Mouse (Mus musculus): ENCODE measurements around the gene Banf1.
A peak's percentile ranks its signal among the peaks of the same experiment; 100 is the strongest.
"Not testable (repeated sequence)": the region's sequence is repeated elsewhere in the genome, so short reads cannot be mapped to it uniquely, and the experiment has no call there.

Banf1 gene

DNA sequence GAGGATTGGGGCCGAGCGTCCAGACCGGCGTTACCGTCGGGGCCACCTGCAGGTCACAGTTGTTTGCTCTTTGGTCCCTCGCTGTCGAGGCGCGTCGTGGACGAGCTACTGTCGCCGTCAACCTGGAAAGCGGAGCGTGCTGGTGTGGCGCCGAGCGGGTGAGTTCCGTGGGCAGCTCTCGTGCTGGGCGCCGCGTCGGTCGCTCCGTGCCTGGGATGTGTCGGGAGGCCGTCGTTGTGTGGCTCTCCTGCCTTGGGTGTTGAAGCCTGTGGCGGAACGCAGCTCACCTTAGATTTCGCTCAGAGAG is at the start of gene Banf1:
TSS of gene Banf1 (minus strand) at position 116 of the 307 bp plus-strand sequence.
- DNase-seq (ENCODE audit: low spot score in 2 of 2), result no peak

DNA sequence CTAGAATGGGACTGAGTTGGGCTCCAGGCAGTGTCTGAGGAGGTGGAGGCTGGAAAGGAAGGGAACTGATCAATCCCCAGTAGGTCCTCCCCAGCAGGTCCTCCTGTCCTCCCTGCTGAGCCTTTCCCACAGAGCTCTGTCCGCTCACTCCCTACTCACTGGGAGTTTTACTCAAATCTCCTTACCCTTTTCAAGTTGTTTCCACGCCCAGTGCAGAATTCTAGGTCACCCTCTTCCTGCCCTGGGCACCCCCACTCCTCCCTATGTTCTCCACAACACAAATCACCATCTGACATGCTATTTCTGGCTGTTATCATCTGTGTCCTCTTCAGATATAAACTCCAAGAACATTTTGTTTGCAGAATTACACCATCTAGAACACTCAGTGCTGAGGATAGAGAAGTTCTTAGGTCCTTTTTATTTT is 47.6 kb upstream of the Banf1 start:
- DNase-seq (ENCODE audit: low spot score in 2 of 2), result no peak

DNA sequence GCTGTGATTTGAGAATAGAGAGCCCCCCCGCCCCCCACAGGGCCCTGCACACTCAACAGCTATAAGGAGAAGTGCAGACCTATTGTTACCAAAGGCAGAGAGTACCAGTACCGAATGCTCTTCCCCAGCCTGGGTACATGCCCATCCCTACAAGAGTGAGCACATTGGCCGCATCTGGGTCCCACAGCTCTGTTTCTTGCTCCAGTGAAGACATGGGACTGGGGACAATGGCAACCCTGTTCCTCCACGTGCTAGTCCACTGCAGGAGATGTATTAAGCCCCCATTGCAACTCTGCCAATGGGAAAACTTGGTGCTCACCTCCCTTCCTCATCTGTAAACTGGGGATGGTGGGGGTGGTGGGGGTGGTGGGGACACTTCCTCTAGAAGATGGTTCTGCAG is 46.9 kb upstream of the Banf1 start:
- no peak for DNase-seq (ENCODE audit: low spot score in 2 of 2)

DNA sequence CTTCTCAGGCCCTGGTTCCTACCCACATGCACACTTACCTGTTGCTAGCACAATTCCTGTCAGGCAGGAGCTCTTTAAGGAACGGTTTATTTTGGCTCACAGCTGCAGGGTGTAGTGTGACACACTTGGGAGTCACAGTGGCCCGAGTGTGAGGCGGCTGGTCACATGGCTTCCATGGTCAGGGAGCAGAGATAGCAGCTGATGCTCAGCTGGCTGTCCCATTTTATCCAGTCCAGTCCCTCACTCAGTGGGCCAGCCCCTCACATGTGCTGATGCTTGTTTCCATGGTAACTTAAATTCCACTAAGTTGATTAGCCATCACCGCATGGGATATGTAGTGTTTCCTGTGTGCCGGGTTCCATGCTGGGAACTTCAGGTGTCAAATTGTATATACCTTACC is 45.0 kb upstream of the Banf1 start:
- DNase-seq (ENCODE audit: low spot score in 2 of 2), result no peak

DNA sequence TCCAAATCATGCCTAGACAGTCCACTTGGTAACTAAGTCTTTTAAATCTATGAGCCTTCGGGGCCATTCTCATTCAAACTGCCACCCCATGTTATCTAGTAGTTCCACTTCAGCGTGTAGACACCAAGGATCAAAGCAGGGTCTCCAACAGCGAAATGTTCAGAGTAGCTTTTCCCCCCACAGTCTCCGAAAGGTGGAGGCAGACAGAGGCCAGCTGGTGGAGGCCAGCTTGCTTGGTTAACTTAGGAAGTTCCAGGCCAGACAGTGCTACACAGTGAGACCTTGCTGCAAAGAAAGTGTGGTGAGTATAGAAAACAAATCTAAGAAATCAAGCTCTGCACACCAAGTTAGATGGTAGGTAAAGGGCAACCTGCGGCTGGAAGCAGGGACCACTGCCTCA is 43.7 kb upstream of the Banf1 start:
- no peak for DNase-seq (ENCODE audit: low spot score in 2 of 2)

DNA sequence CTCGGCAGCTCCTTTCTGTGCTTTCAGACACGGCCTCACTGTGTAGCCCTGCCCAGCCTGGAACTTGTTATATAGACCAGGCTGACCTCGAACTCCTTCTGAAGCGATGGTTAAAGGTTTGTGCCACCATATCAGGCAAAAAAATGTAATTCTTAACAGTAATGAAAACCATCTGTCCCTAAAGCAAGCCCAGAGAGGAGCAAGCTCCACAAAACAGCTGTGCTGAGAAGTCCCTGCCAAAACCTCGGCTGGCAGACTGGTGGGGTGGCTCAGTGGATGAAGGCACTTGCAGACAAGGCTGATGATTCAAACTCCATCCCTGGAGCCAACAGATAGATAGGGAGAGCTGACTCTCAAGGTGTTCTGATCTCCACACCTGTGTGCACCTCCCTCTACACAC is 42.1 kb upstream of the Banf1 start:
- DNase-seq (ENCODE audit: low spot score in 2 of 2), result no peak

- DNase-seq (ENCODE audit: low spot score in 2 of 2), result no peak
These were observed 41.4 kb upstream of the Banf1 start for GRCm38 (mm10) chr19:5408057-5409001.

- DNase-seq (ENCODE audit: low spot score in 2 of 2), result peak in 1 of 2 experiments; percentile 29
These were observed 40.2 kb upstream of the Banf1 start for GRCm38 (mm10) chr19:5407133-5407532.

DNA sequence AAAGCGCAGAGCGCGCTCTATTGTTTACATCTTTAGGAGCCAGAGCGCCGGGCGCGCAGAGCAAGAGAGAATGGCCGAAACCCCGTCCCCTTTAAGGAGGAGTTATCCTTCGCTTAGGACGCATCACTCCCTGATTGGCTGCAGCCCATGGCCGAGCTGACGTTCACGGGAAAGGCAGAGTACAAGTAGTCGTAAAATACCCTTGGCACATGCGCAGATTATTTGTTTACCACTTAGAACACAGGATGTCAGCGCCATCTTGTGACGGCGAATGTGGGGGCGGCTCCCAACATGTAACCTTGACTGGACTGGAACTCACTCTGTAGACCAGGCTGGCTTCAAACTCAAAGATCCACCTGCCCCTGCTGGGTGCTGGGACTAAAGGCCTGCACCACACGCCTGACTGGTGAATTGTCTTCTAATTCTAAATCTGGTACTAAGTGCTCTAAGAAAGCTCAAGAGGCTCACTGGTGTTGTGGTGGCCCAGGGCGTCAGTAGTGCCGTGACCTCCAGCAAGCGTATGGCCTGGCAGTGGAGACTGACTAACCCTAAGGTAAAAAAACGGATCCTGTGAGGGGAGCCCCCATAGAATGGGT is 39.7 kb upstream of the Banf1 start:
- not testable (repeated sequence) for DNase-seq (ENCODE audit: low spot score in 2 of 2)

GRCm38 (mm10) chr19:5405924-5406323 is 39.0 kb upstream of the Banf1 start:
- DNase-seq (ENCODE audit: low spot score in 2 of 2), result no peak

- no peak for DNase-seq (ENCODE audit: low spot score in 2 of 2)
These were observed 35.3 kb upstream of the Banf1 start, which contains the start of gene Tsga10ip for GRCm38 (mm10) chr19:5402293-5402692. TSS of gene Tsga10ip (minus strand) at chr19:5402526.

DNA sequence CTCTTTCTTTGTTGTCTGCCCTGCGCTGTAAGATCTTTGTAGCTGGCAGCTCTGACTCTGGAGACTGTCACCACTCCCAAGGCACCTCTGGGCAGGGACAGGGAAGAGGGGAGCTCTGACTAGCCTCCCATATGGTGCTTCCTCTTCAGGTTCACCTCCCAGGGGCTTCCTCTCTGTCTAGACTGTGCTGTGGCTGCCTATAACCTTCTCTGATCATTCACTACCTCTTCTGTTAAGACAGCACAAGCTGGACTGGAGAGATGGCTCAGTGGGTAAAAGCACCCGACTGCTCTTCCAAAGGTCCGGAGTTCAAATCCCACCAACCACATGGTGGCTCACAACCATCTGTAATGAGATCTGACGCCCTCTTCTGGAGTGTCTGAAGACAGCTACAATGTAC is 34.1 kb upstream of the Banf1 start:
- DNase-seq (ENCODE audit: low spot score in 2 of 2), result not testable (repeated sequence)

DNA sequence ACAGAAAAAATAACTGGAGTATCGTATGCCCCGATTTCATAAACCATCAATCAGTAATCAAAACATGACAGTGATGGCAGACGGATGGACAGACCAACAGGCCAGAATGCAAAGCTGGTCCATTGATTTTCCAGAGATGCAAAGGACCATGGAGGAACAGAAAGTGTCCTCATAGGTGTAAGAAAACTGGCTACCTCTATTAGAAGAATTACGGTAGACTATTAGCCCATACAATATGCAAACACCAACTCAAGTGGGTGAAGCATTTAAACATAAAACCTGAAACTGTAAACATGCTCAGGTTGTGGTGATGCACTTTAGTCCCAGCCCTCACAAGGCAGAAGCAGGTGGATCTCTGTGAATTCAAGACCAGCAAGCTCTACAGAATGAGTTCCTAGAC is 28.4 kb upstream of the Banf1 start:
- no peak for DNase-seq (ENCODE audit: low spot score in 2 of 2)

- no peak for DNase-seq (ENCODE audit: low spot score in 2 of 2)
These were observed 27.2 kb upstream of the Banf1 start for GRCm38 (mm10) chr19:5394168-5394567.

DNA sequence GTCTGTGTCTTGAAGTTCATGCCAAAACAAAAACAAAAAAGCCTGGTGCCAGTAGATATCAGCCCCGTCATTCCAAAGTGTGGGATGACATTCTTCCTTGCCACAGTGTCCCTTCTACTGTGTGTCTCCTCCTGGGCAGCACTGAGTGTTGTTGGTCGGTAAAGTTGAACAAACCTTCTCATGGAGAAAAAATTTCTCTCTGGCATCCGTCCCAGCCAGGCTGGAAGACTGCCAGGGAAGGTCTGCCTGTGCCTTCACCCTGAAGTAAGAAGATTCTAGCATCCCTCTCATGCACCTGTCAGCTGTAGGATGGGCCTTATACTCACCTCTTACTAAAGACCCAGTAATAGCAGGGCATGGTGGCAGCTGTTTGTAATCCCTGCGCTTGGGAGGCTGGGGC is 25.9 kb upstream of the Banf1 start:
- DNase-seq (ENCODE audit: low spot score in 2 of 2), result no peak

DNA sequence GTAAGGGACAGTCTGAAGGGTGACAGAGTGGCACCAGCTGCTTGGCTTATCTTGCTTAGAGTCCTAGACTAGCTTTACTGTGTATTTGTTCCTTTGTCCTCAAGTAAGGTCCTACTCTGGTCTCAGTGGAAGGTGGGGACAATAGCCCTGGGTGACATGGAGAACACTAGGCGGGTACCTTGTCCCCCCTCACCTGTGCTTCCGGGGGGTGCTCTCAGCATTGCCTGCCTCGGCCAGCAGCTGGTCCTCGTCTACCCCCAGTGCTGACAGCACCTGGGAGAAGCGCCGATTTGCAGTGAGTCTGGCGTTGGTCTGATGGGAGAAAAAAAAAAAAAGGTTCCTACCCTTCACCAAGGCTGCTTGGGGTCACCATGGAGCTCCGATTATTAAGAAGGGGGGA is 23.4 kb upstream of the Banf1 start:
- DNase-seq (ENCODE audit: low spot score in 2 of 2), result no peak

- no peak for DNase-seq (ENCODE audit: low spot score in 2 of 2)
These were observed 22.7 kb upstream of the Banf1 start for GRCm38 (mm10) chr19:5389647-5390046.

DNA sequence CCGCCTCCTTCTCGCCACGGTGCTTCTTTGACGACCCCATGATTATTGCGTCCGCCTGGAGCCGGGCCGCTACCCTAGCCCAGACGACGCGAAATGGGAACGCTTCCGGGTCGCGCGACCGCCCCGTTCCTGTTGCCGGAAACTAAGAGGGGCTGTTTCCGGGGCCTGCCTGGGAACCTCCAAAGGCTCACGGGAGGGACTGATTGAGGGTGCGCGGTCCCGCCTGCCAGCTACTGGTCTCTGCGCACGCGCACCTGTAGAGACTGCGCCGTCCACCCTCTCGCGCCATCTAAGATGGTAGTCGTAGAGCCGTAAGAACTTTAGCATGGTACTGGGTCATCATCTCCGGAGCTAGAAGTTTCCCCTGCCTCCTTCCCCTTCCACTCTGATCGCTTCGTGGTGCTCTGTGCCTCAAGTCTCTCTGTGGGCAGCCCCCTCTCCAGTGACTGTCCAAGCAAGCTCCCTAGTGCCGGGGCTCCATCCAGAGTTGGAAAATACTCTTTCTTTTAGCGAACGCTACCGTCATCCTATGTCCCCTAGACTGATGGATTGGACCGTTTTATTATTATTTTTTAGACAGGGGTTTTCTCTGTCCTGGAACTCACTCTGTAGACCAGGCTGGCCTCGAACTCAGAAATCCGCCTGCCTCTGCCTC is 21.7 kb upstream of the Banf1 start, which contains the start of gene Sart1:
TSS of gene Sart1 (minus strand) at position 116 of the 655 bp plus-strand sequence.
- peak; percentile 92 for DNase-seq (ENCODE audit: low spot score in 2 of 2)

DNA sequence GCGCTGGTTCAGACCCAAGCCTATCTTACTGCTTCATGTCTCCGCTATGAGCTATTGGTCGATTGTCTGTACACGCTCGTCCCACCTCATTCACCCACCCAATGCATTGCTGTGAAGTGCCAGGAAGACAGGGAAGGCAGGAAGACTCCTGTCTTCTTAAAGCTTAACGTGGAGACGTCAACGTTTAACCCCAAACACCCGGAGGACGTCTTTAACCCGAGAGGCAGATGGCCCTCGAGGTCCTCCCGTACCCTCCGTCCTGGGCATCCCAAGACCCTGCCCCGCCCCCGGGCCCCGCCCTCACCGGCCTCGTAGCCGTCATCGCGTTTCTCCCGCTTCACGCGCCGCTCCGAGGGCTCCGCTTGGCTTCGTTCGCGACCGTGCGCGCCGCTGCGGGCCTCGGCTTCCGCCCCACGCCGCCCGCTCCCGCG is 21.1 kb upstream of the Banf1 start:
- no peak for DNase-seq (ENCODE audit: low spot score in 2 of 2)

GRCm38 (mm10) chr19:5384715-5385114 is 17.7 kb upstream of the Banf1 start:
- DNase-seq (ENCODE audit: low spot score in 2 of 2), result no peak

- DNase-seq (ENCODE audit: low spot score in 2 of 2), result no peak
These were observed 16.4 kb upstream of the Banf1 start for GRCm38 (mm10) chr19:5383326-5383725.

DNA sequence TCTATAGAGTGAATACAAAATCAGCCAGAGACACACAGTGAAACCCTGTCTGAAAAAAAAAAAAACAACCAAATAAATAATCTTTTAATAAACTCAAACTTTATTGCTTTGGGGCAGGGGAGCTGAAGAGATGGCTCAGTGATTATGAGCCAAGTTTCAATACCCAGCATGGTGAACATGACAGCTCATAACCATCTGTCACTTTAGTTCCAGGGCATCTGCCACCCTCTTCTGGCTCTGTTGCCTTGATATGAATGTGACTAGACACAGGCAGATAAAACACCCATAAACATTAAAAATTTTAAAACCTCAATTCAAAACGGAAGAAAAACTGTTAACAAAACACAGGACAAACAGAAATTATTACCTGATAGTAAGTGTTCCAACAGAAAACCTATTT is 10.5 kb upstream of the Banf1 start:
- no peak for DNase-seq (ENCODE audit: low spot score in 2 of 2)

GRCm38 (mm10) chr19:5374748-5375147 is 7.8 kb upstream of the Banf1 start:
- no peak for DNase-seq (ENCODE audit: low spot score in 2 of 2)
